Mouse (Mus musculus) heart, adult 9 months (tissue): ENCODE data around the gene Zfp281.

ENCODE experiments used
- DNase-seq, 2 experiments: peaks; one replicate each; pipeline ENCODE4 v3.0.0; 2022; ENCODE audit warnings: low spot score in 2 of 2

The Zfp281 gene

DNA sequence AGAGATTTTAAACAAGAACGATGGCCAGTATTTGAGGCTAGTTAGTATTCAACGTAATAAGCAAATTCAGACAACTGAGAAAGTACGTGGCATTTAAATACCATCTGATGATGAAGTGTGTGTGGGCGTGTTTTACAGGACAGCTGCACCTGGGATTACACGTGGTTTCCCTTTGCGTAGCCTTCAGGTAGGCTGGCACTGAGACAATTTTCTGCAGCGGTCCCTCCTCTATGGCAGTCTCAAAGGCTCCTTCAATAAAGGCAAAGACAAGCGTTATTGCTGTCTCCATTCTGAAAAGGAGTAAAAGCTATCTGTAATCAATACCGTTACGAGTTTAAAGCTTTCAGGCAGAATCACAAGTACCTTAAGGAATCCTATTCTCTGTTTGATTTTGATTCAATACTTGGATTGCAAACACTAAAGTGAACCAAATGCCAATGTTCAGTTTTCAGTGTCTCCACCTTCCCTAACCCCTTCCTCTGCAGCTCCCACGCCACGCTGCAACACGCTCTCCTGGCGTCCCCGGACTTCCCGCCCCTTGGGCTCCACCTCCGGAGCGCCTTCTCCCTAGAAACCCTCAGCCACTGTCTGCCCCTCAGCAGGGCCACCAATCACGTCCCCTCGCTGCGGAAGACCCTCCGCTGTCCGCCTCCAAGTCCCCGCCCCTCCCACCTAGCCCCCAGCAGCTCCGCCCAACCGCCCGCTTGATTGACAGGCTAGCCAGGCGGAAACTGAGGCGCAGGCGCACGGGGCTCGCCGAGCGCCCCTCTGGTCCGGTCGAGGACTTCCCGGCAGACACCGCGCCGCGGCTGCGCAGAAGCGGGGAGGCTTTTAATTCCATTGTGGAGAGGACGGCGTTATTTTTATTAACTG is at the start of gene Zfp281:
Gene Zfp281 (plus strand): TSS at position 756 of the 873 bp plus-strand sequence.
- peak; percentile 94 to 96 for DNase-seq

GRCm38 (mm10) chr1:136577890-136578663 is 46.6 kb upstream of the Zfp281 start:
- no peak for DNase-seq

DNA sequence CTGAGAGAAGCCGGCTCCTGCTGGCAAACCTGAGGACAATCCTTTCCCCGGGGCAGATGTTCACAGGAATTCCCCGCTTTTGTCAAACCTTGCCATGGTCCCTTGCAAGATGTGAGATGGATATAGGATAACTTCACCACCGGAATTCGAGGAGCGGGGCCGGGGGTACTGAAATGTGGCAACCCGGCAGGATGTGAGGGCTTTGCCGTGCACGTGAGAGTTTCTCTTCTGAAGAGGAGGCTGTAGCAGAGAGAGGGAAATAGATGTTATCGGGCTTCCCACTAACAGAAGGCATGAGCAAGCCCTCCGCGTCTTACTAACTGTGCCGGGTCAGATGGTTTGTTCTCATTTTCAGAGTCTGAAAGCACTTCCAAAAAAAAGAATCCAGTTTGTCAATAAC is 45.3 kb upstream of the Zfp281 start:
- DNase-seq = no peak

- no peak for DNase-seq
These were observed 44.4 kb upstream of the Zfp281 start for GRCm38 (mm10) chr1:136580266-136580665.

GRCm38 (mm10) chr1:136581841-136582240 is 42.9 kb upstream of the Zfp281 start:
- peak in 1 of 2 experiments; percentile 6 for DNase-seq

GRCm38 (mm10) chr1:136587761-136588405 is 36.8 kb upstream of the Zfp281 start:
- DNase-seq = no peak

GRCm38 (mm10) chr1:136588908-136589307 is 35.8 kb upstream of the Zfp281 start:
- DNase-seq = no peak

- no peak for DNase-seq
These were observed 32.0 kb upstream of the Zfp281 start for GRCm38 (mm10) chr1:136592741-136593140.

DNA sequence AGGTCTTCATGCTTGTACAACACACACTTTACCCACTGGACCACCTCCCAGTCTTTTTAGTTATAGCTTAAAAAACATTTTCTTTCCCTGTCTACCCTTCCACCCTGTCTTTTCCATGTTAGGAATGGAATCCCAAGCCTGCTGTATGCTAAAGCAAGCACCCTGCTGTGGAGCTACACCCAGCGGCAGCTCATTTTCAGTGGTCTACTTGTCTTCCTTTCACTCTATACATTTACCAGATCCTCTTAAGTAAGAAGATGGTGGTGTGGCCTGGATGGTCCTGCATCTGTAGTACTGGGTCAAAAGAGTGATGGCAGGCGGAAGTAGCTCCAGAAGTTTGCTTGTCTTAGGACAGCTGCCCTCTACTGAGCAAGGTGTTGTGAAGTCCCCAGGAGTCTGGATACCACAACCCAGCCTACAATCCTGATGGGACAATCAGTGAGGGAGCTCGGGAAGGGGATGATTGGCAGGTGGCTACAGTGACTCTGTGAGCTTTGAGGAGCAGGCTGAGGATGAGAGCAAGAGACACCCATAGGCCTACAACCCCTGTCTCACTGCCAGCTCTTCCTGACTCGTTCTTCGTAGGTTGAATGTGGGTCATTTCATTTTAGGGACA is 30.4 kb upstream of the Zfp281 start:
- no peak for DNase-seq

GRCm38 (mm10) chr1:136596821-136597220 is 27.9 kb upstream of the Zfp281 start:
- no peak for DNase-seq

DNA sequence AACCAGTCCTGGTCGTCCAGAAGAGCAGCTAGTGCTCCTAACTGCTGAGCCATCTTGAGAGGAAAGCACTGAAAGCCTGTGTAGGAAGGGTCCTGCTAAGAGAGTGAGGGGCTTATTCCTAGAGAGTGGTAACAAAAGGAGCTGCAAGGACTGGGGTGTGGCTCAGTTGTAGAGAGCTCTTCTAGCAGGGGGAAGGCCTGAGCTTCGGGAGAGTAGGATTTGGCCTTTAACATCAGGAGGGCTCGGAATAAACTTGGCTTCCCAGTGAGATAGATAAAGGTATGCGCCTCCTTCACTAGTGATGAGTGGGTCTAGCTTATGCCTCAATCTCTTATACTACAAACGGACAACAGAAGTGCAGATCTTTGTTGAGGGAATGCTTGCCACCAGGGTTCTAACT is 26.4 kb upstream of the Zfp281 start:
- DNase-seq = no peak

DNA sequence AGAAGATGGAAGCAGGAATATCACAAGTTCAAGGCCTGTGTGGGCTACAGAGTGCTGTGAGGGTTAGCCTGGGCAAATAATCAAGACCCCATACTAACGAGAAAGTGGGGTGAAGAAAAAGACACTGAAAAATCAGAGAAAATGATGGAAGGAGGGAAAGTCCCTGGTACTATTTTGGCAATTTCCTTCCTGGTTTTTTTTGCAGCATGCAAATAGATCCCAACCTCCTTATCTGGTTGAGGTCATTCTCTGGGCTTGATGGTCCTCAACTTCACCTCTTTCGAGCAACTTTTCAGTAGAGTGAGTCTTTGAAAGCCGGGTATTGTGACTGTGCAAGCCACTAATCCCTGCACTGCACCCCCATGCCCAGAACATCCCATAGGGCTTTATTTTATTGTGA is 24.6 kb upstream of the Zfp281 start:
- no peak for DNase-seq

DNA sequence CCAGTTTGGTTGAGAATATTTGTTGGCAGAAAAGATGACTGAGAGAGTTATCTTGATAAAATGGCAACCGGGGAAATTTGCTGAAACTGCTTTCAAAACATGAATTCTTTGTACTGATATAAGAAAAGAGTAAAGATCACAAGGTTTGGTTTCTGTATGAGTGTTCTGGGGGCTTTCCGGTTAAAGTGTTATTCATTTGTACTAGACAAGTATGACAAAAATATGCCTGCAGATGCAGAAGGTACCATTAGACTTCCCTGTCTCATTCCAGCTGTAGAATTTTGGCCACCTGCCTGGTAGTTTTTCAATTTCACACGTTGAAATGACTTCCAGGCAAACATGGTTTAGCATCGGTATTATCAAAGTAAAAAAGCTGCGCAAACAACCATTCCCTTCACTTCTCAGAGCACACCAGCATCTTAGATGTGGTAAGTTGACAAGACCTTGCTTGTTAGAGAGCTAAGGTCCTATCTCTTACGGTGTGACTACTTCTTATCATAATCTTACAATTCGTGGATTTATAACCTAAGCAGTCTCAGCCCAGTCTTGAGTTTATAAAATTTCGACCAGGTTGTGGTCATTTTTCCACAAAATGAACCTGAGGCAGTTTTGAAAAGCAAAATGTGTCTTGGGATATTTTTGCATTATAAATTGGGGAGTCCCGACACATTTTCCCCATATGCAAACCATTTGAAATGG is 23.9 kb upstream of the Zfp281 start:
- no peak for DNase-seq

DNA sequence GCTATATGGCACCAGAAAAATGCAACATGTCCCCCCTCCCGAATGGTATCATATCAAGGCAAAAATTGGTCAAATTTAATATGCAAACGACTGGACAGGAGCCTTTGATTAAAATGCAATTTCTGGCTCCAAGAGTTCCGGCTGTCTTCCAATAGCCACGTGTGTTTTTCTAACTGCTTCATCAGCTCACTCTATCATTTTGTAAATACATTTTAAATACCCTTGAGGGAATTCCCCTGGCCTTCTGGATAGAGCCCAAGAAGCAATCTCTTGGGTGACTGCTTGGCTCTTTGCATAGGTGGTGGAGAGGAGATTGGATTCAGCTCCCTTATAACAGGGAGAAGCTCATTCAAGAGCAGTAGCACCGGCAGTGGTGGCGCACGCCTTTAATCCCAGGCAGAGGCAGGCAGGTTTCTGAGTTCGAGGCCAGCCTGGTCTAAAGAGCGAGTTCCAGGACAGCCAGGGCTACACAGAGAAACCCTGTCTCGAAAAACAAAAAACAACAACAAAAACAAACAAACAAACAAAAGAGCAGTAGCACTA is 23.3 kb upstream of the Zfp281 start:
- DNase-seq = no peak

DNA sequence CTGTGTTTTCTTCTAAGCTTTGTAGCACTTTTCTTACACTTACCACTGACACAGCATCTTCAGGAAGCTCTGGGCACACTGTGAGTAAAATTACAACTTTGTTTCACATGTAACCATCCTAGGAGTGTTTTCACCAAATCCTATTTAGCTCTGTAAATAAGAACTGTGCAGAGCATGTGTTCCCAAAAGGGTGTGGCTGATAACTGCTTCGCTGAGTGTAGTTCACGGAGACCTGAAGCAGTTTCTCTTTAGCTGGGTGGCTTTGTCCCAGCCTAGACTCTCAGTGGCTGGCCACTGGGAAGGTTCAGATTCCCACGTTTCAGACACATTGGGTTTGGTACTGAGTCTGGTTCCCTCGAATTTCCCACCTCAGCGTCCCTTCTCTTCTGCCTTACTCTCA is 22.4 kb upstream of the Zfp281 start:
- DNase-seq = no peak

- DNase-seq = no peak
These were observed 20.5 kb upstream of the Zfp281 start for GRCm38 (mm10) chr1:136604190-136604589.

DNA sequence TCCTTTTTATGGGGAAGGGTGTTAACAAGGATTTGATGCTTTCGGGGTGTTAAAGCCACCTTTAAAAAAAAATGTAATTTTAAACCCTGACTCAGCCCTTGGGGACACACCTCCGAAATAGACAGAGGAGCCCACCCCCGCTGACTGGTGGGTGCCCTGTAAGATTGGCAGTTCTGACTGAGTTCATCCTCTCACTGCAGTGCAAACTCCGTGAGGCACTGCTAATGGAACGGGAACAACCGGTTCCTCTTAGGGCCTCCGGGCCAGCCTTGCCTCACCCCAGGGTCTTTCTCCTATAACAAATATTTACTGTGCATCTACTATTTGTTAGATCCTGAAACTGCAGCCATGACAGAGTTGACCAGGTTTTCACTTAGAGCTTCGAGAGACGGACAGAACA is 18.9 kb upstream of the Zfp281 start:
- no peak for DNase-seq

- DNase-seq = no peak
These were observed 18.4 kb upstream of the Zfp281 start for GRCm38 (mm10) chr1:136606278-136606677.

- DNase-seq = peak in 1 of 2 experiments; percentile 4
These were observed 16.1 kb upstream of the Zfp281 start for GRCm38 (mm10) chr1:136608339-136609261.

DNA sequence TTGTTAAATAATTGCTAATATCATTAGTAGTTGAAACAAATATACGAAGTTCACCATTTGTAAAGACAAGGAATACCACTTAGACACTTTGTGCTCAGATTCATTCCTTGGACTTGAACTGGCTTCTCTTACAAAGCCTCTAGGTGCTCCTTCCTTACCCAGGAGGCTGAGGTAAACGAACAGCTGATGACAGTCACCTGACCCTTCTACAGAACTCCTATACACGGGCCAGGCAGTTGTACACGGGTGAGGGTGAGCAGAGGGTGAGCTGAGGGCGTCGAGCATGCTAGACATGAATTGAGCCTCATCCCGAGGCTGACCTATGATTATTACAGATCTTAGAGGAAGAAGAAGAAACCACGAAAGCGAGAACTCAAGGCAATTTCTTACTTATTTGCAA is 12.9 kb upstream of the Zfp281 start:
- no peak for DNase-seq
